Mouse (Mus musculus) ZHBTc4 (cell line): ENCODE measurements around the gene Slco3a1.

ENCODE experiments used
- DNase-seq: peaks from one replicate; pipeline ENCODE4 v3.0.0-alpha.2; 2011; ENCODE audit warnings: low read depth, low spot score

The Slco3a1 gene

GRCm38 (mm10) chr7:74382286-74382685, 172.3 kb downstream of the Slco3a1 start:
- no peak for DNase-seq

GRCm38 (mm10) chr7:74381881-74382281, 172.7 kb downstream of the Slco3a1 start:
- DNase-seq: no peak

- DNase-seq: no peak
These were observed 173.5 kb downstream of the Slco3a1 start for GRCm38 (mm10) chr7:74381051-74381450.

- DNase-seq: no peak
These were observed 176.7 kb downstream of the Slco3a1 start for GRCm38 (mm10) chr7:74377909-74378308.

GRCm38 (mm10) chr7:74376397-74377044, 178.1 kb downstream of the Slco3a1 start:
- DNase-seq: no peak

- no peak for DNase-seq
These were observed 179.2 kb downstream of the Slco3a1 start for GRCm38 (mm10) chr7:74375174-74375957.

GRCm38 (mm10) chr7:74373056-74373455, 181.5 kb downstream of the Slco3a1 start:
- DNase-seq: no peak

GRCm38 (mm10) chr7:74372141-74372582, 182.4 kb downstream of the Slco3a1 start:
- DNase-seq: no peak

- DNase-seq: no peak
These were observed 182.9 kb downstream of the Slco3a1 start for GRCm38 (mm10) chr7:74371656-74372055.

GRCm38 (mm10) chr7:74371208-74371607, 183.4 kb downstream of the Slco3a1 start:
- DNase-seq: peak; percentile 38

- peak; percentile 67 for DNase-seq
These were observed 184.9 kb downstream of the Slco3a1 start for GRCm38 (mm10) chr7:74369657-74370056.

- DNase-seq: peak; percentile 10
These were observed 186.2 kb downstream of the Slco3a1 start for GRCm38 (mm10) chr7:74368256-74368980.

- DNase-seq: peak; percentile 51
These were observed 187.2 kb downstream of the Slco3a1 start for GRCm38 (mm10) chr7:74367350-74367749.

GRCm38 (mm10) chr7:74365623-74366022, 189.0 kb downstream of the Slco3a1 start:
- DNase-seq: no peak

GRCm38 (mm10) chr7:74364956-74365355, 189.6 kb downstream of the Slco3a1 start:
- no peak for DNase-seq

- DNase-seq: peak; percentile 42
These were observed 191.1 kb downstream of the Slco3a1 start for GRCm38 (mm10) chr7:74363440-74363839.

GRCm38 (mm10) chr7:74361677-74362076, 192.9 kb downstream of the Slco3a1 start:
- DNase-seq: no peak

GRCm38 (mm10) chr7:74357027-74357426, 197.6 kb downstream of the Slco3a1 start:
- DNase-seq: peak; percentile 45

GRCm38 (mm10) chr7:74354527-74355256, 199.9 kb downstream of the Slco3a1 start:
- peak; percentile 75 for DNase-seq

GRCm38 (mm10) chr7:74353707-74354468, 200.7 kb downstream of the Slco3a1 start:
- DNase-seq: no peak

- DNase-seq: no peak
These were observed 201.3 kb downstream of the Slco3a1 start for GRCm38 (mm10) chr7:74353240-74353639.
